Mouse (Mus musculus) cortical plate, adult 2 months (tissue): ENCODE data around the gene Tstd1.

Source experiments
- CTCF ChIP-seq: fragments of 200-500 bp; IDR thresholded peaks from 2 replicates; pipeline ENCODE4 v1.5.1; 2011; ENCODE audit warnings: mild to moderate bottlenecking, control low read depth, low read length; ENCODE audit not compliant: insufficient read depth; ENCODE audit errors: extremely low read depth
- POLR2A ChIP-seq: fragments of 200-500 bp; IDR thresholded peaks from 2 replicates; pipeline ENCODE4 v1.6.1; 2011; ENCODE audit warnings: mild to moderate bottlenecking, low read length, control low read depth; ENCODE audit not compliant: insufficient read depth; ENCODE audit errors: extremely low read depth

DNA sequence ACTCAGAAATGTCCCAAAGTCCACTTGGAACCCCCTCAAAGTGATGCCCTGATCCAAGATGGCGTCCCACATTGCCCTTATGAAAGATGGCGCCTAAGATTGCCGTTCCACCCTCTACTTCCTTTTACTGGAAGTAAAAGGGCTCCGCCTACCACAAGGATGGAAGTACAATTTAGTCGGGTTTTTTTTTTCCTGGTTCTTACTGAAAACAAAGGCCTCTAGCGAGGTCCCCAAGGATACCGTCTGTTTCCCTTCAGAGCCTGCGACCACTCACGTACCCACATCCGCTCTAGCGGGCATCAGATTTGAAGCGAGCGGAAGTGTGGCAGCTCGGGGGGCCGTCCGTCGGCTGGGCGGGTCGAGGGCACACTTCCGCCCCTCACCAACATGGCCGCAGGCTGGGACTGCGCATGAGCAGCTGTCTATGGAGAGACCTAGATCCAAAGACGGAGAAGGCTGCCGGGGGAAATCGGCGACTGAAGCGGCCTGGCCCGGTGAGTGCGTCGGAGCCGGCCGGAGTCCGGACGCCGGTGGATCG lies 7.7 kb upstream of the Tstd1 start, which contains the start of gene Usf1:
- TF ChIP-seq POLR2A (peak; percentile 85), CTCF (no peak)
